Mouse (Mus musculus) liver, adult 2 months (tissue): ENCODE measurements around the gene Uba7. TPM values are rescaled to one million over a fixed set of nuclear protein-coding genes. Genes with fewer than 3 reads are reported as not detected.
"Not testable (repeated sequence)": the region's sequence is repeated elsewhere in the genome, so short reads cannot be mapped to it uniquely, and the experiment has no call there.

Source experiments
- DNase-seq: peaks from one replicate; pipeline ENCODE4 v3.0.0-alpha.2; 2011; ENCODE audit warnings: low read depth, low spot score; ENCODE audit errors: extremely low read depth
- H3K27ac ChIP-seq: fragments of 200-500 bp; replicated peaks from 2 replicates; pipeline ENCODE4 v1.5.1; 2012; ENCODE audit warnings: low read depth, mild to moderate bottlenecking, control low read depth, inconsistent platforms, low read length; ENCODE audit not compliant: insufficient read depth
- H3K27me3 ChIP-seq: fragments of 200-500 bp; 2 replicates; pipeline ENCODE4 v1.6.1; 2012; ENCODE audit warnings: mild to moderate bottlenecking, moderate library complexity, low read length, inconsistent platforms; ENCODE audit not compliant: control insufficient read depth, insufficient read depth
- H3K36me3 ChIP-seq: fragments of 200-500 bp; 2 replicates; pipeline ENCODE4 v1.6.1; 2012; ENCODE audit warnings: low read length, inconsistent platforms; ENCODE audit not compliant: control insufficient read depth, insufficient read depth
- H3K4me1 ChIP-seq: fragments of 200-500 bp; 2 replicates; pipeline ENCODE4 v1.6.1; 2011; ENCODE audit warnings: low read length; ENCODE audit not compliant: control insufficient read depth, insufficient read depth
- H3K4me3 ChIP-seq: fragments of 200-500 bp; 2 replicates; pipeline ENCODE4 v1.5.1; 2011; ENCODE audit warnings: low read depth, mild to moderate bottlenecking, control low read depth, low read length, moderate library complexity; ENCODE audit not compliant: insufficient read depth
- H3K79me2 ChIP-seq: fragments of 200-500 bp; 2 replicates; pipeline ENCODE4 v1.6.1; 2012; ENCODE audit warnings: inconsistent platforms, mild to moderate bottlenecking, low read length, moderate library complexity; ENCODE audit not compliant: control insufficient read depth, insufficient read depth
- H3K9ac ChIP-seq: fragments of 200-500 bp; 2 replicates; pipeline ENCODE4 v1.6.1; 2012; ENCODE audit warnings: low read depth, mild to moderate bottlenecking, control low read depth, inconsistent platforms, low read length
- CTCF ChIP-seq: fragments of 200-500 bp; IDR thresholded peaks from 2 replicates; pipeline ENCODE4 v1.5.1; 2011; ENCODE audit warnings: low read depth, low read length, control low read depth
- POLR2A ChIP-seq: fragments of 200-500 bp; IDR thresholded peaks from 2 replicates; pipeline ENCODE4 v1.6.1; 2011; ENCODE audit warnings: low read length, control low read depth; ENCODE audit not compliant: insufficient read depth; ENCODE audit errors: extremely low read depth
- WGBS: fragments of 180-500 bp; shearing (Covaris S2); methylation state at CpG from one replicate; pipeline ENCODE4 v1.1.7; 2018; 5-methylcytosine and 5-hydroxymethylcytosine counted together
- polyA plus RNA-seq: library from polyadenylated mRNA; depleted of rRNA; stranded (reverse); fragments of >200 nt; gene quantifications from 2 replicates; pipeline ENCODE4 v1.2.3, GENCODE M21; 2012
- total RNA-seq: library from RNA; depleted of rRNA; stranded (reverse); fragments of >200 nt; gene quantifications from 2 replicates; pipeline ENCODE4 v1.2.3, GENCODE M21; 2014

Gene Uba7
- total and polyA plus RNA-seq, 2 experiments: 22.0 to 30.6 TPM

DNA sequence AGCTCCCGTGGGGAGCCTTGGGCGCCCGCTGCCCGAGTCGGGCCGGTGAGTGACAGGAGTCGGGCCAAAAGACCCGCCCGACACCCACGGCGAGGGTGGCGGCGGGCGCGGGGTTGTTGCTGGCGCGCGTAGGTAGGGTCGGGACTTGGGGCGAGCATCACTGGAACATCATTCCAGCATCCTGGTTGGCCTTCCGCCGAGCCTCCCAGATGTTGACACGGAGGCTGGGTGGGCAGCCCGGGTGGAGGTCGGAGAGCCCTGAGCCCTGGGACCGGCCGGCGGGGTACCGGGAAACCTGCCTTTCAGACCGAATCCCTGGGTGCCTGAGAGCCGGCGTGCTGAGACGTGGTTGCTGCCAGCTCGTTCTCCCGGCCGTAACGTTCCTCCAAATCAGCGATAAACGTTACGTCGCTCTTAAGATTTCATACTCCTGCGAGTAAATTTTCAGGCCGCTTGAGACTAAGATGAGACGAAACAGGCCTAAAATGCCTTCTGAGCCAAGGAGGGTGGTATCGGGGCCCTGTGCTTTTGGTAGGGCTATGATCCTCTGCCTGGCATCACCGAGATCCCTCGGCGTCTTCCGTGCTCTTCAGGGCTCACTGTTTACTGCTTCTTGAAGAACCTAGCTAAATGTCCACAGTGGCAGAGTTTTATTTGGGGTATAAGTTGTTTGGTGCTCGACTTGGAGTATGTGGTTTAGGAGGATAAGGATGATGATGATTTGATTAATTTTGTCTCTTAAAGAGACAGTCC lies 27.6 kb downstream of the Uba7 start:
- Histone ChIP-seq H3K79me2 (peaks cover 19% of the 10 kb centered on the region; the same call in 1 of the 2 replicates), H3K9ac (peak overlapping the region; percentile 93), H3K4me3 (peak overlapping the region; percentile 91), H3K4me1 (peaks cover 16% of the 10 kb centered on the region), H3K27ac (peak overlapping the region; percentile 81), H3K27me3 (no peaks in the 10 kb centered on the region), H3K36me3 (no peaks in the 10 kb centered on the region)
- TF ChIP-seq CTCF: no peak
- TF ChIP-seq POLR2A: no peak
- under 1% methylated on average over 50 of the region's 50 CpGs for WGBS
- peak; percentile 37 for DNase-seq

GRCm38 (mm10) chr9:108003531-108003890 lies 28.2 kb downstream of the Uba7 start:
- no peak overlapping the region; the same call in 1 of the 2 replicates for H3K27ac ChIP-seq
- H3K9ac ChIP-seq: peak overlapping the region; percentile 58
- no peaks in the 10 kb centered on the region for H3K36me3 ChIP-seq
- H3K79me2 ChIP-seq: peaks cover 25% of the 10 kb centered on the region; the same call in 1 of the 2 replicates
- WGBS: 32% methylated on average over 8 of the region's 8 CpGs
- H3K4me1 ChIP-seq: peaks cover 19% of the 10 kb centered on the region
- no peak for DNase-seq
- H3K27me3 ChIP-seq: no peaks in the 10 kb centered on the region
- H3K4me3 ChIP-seq: peak overlapping the region; percentile 91; the same call in 1 of the 2 replicates
- TF ChIP-seq CTCF: no peak
- TF ChIP-seq POLR2A: no peak

GRCm38 (mm10) chr9:108008041-108008440 lies 32.7 kb downstream of the Uba7 start:
- Histone ChIP-seq H3K79me2 (peaks cover 32% of the 10 kb centered on the region; the same call in 1 of the 2 replicates), H3K9ac (no peak overlapping the region), H3K4me1 (peaks cover 20% of the 10 kb centered on the region), H3K4me3 (no peak overlapping the region), H3K27ac (no peak overlapping the region), H3K27me3 (no peaks in the 10 kb centered on the region), H3K36me3 (no peaks in the 10 kb centered on the region)
- no peak for DNase-seq
- TF ChIP-seq POLR2A (no peak), CTCF (no peak)
- 74% methylated on average over 5 of the region's 5 CpGs for WGBS

DNA sequence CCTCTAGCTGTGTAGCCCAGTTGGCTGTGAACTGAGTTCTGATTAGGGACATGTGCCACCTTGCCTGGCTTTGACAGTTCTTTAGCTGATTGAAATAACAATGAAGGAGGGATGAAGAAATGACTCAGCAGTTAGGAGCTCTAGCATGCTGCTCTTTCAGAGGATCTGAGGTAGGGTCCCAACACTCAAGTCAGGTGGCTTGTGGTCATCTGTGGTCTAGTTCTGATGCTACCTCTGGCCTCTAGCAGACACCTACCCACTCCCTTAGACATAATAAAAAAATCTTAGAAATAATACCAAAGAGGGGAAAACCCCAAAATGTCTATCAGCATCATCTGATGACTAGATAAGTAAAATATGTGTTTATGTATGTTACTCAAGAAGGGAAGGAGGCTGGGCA lies 35.1 kb downstream of the Uba7 start:
- Histone ChIP-seq H3K9ac (no peak overlapping the region), H3K27me3 (no peaks in the 10 kb centered on the region), H3K4me3 (no peak overlapping the region), H3K79me2 (peaks cover 26% of the 10 kb centered on the region; the same call in 1 of the 2 replicates), H3K4me1 (peaks cover 8% of the 10 kb centered on the region), H3K36me3 (0 out of 2 replicates have a peak, but pooled peaks cover 3% of the 10 kb centered on the region), H3K27ac (no peak overlapping the region)
- TF ChIP-seq POLR2A: no peak
- no peak for TF ChIP-seq CTCF
- no peak for DNase-seq

- H3K9ac ChIP-seq, H3K27me3 ChIP-seq, DNase-seq, H3K4me3 ChIP-seq, H3K36me3 ChIP-seq, H3K27ac ChIP-seq, H3K4me1 ChIP-seq: not testable (repeated sequence)
- peaks cover 27% of the 10 kb centered on the region; the same call in 1 of the 2 replicates for H3K79me2 ChIP-seq
- TF ChIP-seq CTCF: 0 out of 2 replicates have a peak, but pooled peaks have one; percentile 11
- 100% methylated on average over 2 of the region's 2 CpGs for WGBS
Observed at GRCm38 (mm10) chr9:108013577-108013976, 38.3 kb downstream of the Uba7 start.

- no peaks in the 10 kb centered on the region for H3K27me3 ChIP-seq
- WGBS: 91% methylated on average over 3 of the region's 3 CpGs
- peaks cover 6% of the 10 kb centered on the region; the same call in 1 of the 2 replicates for H3K36me3 ChIP-seq
- no peak overlapping the region for H3K27ac ChIP-seq
- peaks cover 19% of the 10 kb centered on the region; the same call in 1 of the 2 replicates for H3K4me1 ChIP-seq
- H3K79me2 ChIP-seq: peaks cover 20% of the 10 kb centered on the region; the same call in 1 of the 2 replicates
- DNase-seq: no peak
- H3K9ac ChIP-seq: no peak overlapping the region
- TF ChIP-seq CTCF (no peak), POLR2A (no peak)
- no peak overlapping the region for H3K4me3 ChIP-seq
Observed at GRCm38 (mm10) chr9:108017127-108017526, 41.8 kb downstream of the Uba7 start.
